Mouse (Mus musculus) frontal cortex, postnatal 10 days (tissue): ENCODE results near the gene Hoxa5.

ENCODE experiments used
- DNase-seq, 2 experiments: peaks; one replicate each; pipeline ENCODE4 v3.0.0; 2022; ENCODE audit warnings: low spot score in 2 of 2, mixed read lengths in 1 of 2

Hoxa5 gene

GRCm38 (mm10) chr6:52240389-52241000 lies 36.1 kb upstream of the Hoxa5 start, which contains the start of gene Hoxa10:
Gene Hoxa10 (minus strand): TSS chr6:52240854.
- no peak for DNase-seq

- no peak for DNase-seq
Measured at GRCm38 (mm10) chr6:52239625-52240388, 35.4 kb upstream of the Hoxa5 start.

GRCm38 (mm10) chr6:52238976-52239375 lies 34.6 kb upstream of the Hoxa5 start:
- no peak for DNase-seq

GRCm38 (mm10) chr6:52238155-52238545 lies 33.8 kb upstream of the Hoxa5 start:
- DNase-seq = no peak

GRCm38 (mm10) chr6:52237346-52238154 lies 33.2 kb upstream of the Hoxa5 start:
- DNase-seq = no peak

- no peak for DNase-seq
Measured at GRCm38 (mm10) chr6:52236806-52237205, 32.4 kb upstream of the Hoxa5 start.

- no peak for DNase-seq
Measured at GRCm38 (mm10) chr6:52235866-52236265, 31.5 kb upstream of the Hoxa5 start.

GRCm38 (mm10) chr6:52235267-52235666 lies 30.9 kb upstream of the Hoxa5 start:
- DNase-seq = no peak

GRCm38 (mm10) chr6:52234428-52235140 lies 30.2 kb upstream of the Hoxa5 start:
- DNase-seq = no peak

- no peak for DNase-seq
Measured at GRCm38 (mm10) chr6:52233546-52234427, 29.4 kb upstream of the Hoxa5 start.

- DNase-seq = no peak
Measured at GRCm38 (mm10) chr6:52232984-52233545, 28.7 kb upstream of the Hoxa5 start.

- no peak for DNase-seq
Measured at GRCm38 (mm10) chr6:52232568-52232965, 28.2 kb upstream of the Hoxa5 start.

GRCm38 (mm10) chr6:52231885-52232567 lies 27.6 kb upstream of the Hoxa5 start:
- DNase-seq = no peak

GRCm38 (mm10) chr6:52230516-52231165 lies 26.3 kb upstream of the Hoxa5 start, which contains the start of gene Hoxa9:
Gene Hoxa9 (minus strand): TSS chr6:52231089.
- no peak for DNase-seq

- no peak for DNase-seq
Measured at GRCm38 (mm10) chr6:52229558-52230416, 25.4 kb upstream of the Hoxa5 start.

GRCm38 (mm10) chr6:52228475-52229465 lies 24.4 kb upstream of the Hoxa5 start:
- no peak for DNase-seq
